Mouse (Mus musculus) adrenal gland, adult 10 weeks (tissue): ENCODE data around the gene Cacng6. TPM values are rescaled to one million over a fixed set of nuclear protein-coding genes. Genes with fewer than 3 reads are reported as not detected.

Source experiments
- polyA plus RNA-seq: library from polyadenylated mRNA; stranded (reverse); fragments of 350-450 nt; fragmentation: Illumina TruSeq; extraction: RNeasy Lipid Tissue Mini Kit (QIAGEN cat#74804); gene quantifications from one replicate; pipeline ENCODE4 v1.2.3, GENCODE M21; 2014; ENCODE audit warnings: low read depth, low replicate concordance

Cacng6 gene
- 1.0 TPM for polyA plus RNA-seq

DNA sequence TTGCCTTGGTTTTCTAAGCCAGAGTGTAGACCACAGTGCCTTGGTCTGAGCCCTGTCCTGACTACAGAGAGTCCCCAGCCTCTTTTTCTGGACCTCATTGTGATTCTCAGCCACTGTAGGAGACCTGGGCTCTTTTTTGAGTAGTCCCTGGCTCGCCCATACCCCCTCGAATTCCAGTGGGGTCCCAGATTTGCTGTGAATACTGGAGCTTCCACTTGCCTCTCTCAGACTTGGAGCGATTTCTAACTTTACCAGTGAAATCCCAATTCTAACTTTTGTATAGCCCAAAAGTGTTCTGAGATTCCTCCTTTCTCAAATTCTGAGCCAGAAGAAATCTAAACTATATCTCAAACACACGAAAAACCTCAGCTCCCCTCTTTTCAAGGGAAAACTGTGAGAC lies at the start of gene Cacng6:
Gene Cacng6, plus strand, starts transcription at position 301 of the 400 bp plus-strand sequence.

DNA sequence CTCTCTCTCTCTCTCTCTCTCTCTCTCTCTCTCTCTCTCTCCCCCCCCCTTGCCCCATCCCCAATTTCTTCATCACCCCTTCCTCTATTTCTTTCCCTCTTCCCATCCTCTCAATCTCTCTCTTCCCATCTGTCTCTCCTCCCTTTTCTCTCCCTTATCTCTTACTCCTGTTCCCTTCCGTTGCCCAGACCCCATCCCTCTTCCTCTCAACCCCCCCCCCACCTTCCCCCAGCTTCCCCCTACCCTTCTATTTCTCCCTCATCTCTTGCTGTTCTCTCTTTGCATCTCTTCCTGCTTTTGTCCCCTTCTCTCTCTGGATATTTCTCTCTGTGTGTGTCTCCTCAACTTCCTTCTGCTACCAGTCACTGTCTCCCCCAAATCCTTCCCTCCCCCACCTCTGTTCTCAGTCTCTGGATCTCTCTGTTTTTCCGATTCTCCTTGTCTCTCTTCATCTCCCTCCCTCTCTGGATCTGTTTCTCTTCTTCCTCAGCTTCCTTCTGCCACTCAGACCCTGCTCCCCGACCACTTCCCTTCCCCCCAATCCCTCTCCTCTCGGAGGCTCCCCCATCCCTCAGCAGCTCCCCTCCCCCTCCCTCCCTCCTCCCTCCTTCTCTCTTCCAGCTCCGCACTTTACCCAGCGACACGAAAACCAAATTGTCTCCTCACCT lies 33.4 kb upstream of the Cacng6 start, which contains the start of gene Cacng8:
Gene Cacng8, plus strand, starts transcription at position 271 of the 668 bp plus-strand sequence.

Other genes starting within 250 kb of the Cacng6 start
- not detected for gene Nlrp12, start 174.5 kb upstream of the Cacng6 start, polyA plus RNA-seq
- 116 TPM for gene Myadm, start 135.1 kb upstream of the Cacng6 start, polyA plus RNA-seq
- gene Prkcg, start 135.0 kb upstream of the Cacng6 start, polyA plus RNA-seq = not detected
- gene Cacng7, start 91.2 kb upstream of the Cacng6 start, polyA plus RNA-seq = 2.0 TPM
- not detected for gene Cacng8, start 33.5 kb upstream of the Cacng6 start, polyA plus RNA-seq
- not detected for gene Tarm1, start 78.4 kb downstream of the Cacng6 start, polyA plus RNA-seq
- not detected for gene Oscar, start 192.0 kb downstream of the Cacng6 start, polyA plus RNA-seq
- 21.2 TPM for gene Ndufa3, start 193.2 kb downstream of the Cacng6 start, polyA plus RNA-seq
- gene Tfpt, start 205.7 kb downstream of the Cacng6 start, polyA plus RNA-seq = 1.6 TPM
- gene Prpf31, start 205.8 kb downstream of the Cacng6 start, polyA plus RNA-seq = 23.3 TPM
- gene Cnot3, start 221.1 kb downstream of the Cacng6 start, polyA plus RNA-seq = 12.3 TPM
- 6.0 TPM for gene Leng1, start 241.6 kb downstream of the Cacng6 start, polyA plus RNA-seq